Mouse (Mus musculus): ENCODE results near the gene Fli1. TPM values are rescaled to one million over a fixed set of nuclear protein-coding genes. Genes with fewer than 3 reads are reported as not detected.

The Fli1 gene
- total and polyA plus RNA-seq, 2 experiments from 2014 or later: 19.0 to 29.5 TPM

DNA sequence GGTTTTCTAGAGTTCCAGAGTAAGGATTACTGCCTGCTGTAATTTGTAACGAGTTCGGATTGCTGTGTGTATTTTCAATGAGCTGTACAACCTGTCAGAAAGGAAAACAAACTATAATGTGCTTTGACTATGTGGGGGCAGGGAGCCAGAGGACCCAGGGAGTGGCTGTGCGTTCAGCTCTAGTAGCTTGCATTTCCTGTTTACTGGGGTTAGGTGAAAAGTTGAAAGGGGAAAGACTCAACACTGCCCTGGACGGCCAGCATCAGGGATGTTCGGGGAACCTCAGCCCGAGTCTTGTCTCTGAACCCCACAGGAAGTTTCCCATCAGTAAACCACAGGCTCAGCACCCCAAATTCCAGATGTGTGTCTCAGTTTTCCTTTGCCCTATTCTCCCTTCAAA, 43.2 kb downstream of the Fli1 start:
- 52% methylated on average over 6 of the region's 6 CpGs for WGBS

DNA sequence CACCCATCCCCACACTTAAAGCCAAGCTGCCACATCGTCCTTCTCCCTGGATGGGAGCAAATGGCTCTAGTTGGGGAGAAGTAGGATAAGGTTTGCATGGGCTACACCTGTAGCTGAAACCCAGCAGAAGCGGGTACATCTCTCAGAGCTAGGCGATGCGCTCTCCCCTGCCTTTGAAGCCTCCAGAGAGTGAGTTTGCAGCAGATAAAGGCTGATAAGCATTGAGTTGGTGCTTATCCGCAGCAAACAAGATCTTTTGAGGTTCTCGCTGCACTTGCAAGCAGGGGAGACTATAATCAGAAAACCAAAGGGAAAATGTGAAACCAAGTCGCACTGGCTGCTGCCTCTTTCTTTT, 47.0 kb downstream of the Fli1 start:
- Histone ChIP-seq H3K9me3 (replicated peaks; ENCODE audit: control insufficient read depth, low read length) (no peaks in the 10 kb centered on the region), H3K27me3 (ENCODE audit: control insufficient read depth, insufficient read depth, low read length) (no peaks in the 10 kb centered on the region), H3K27ac (ENCODE audit: low read depth) (peak overlapping the region; percentile 5; the same call in 1 of the 2 replicates), H3K4me3 (ENCODE audit: low read depth, low read length) (no peak overlapping the region), H3K4me1 (ENCODE audit: control insufficient read depth, insufficient read depth) (no peaks in the 10 kb centered on the region), H3K4me2 (ENCODE audit: low read depth, low read length) (0 out of 2 replicates have a peak overlapping the region, but pooled peaks have one; percentile 5), H3K36me3 (replicated peaks; ENCODE audit: control insufficient read depth, insufficient read depth, low read length) (no peaks in the 10 kb centered on the region), H3K9ac (replicated peaks; ENCODE audit: low read depth, low read length) (no peak overlapping the region)
- TF ChIP-seq CTCF (IDR thresholded peaks at IDR 0.05; ENCODE audit: low read depth): no peak
- no peak for TF ChIP-seq EP300 (IDR thresholded peaks at IDR 0.05; ENCODE audit: low read depth)
- no peak for DNase-seq (ENCODE audit: low spot score)
- WGBS: 34% methylated on average over 7 of the region's 7 CpGs
- no peak for ATAC-seq (ENCODE audit: insufficient read depth, low read depth)

More for the DNA sequence above, 43.2 kb downstream of the Fli1 start:
- no peak overlapping the region for H3K4me3 ChIP-seq (ENCODE audit: low read depth, low read length)
- no peaks in the 10 kb centered on the region for H3K36me3 ChIP-seq (replicated peaks; ENCODE audit: control insufficient read depth, insufficient read depth, low read length)
- H3K4me1 ChIP-seq (ENCODE audit: control insufficient read depth, insufficient read depth): 0 out of 2 replicates have a peak, but pooled peaks cover 6% of the 10 kb centered on the region
- no peak overlapping the region for H3K4me2 ChIP-seq (ENCODE audit: low read depth, low read length)
- no peaks in the 10 kb centered on the region for H3K9me3 ChIP-seq (replicated peaks; ENCODE audit: control insufficient read depth, low read length)
- no peak for DNase-seq (ENCODE audit: low spot score)
- H3K27me3 ChIP-seq (ENCODE audit: control insufficient read depth, insufficient read depth, low read length): no peaks in the 10 kb centered on the region
- ATAC-seq (ENCODE audit: insufficient read depth, low read depth): no peak
- TF ChIP-seq CTCF (IDR thresholded peaks at IDR 0.05; ENCODE audit: low read depth) (no peak), EP300 (IDR thresholded peaks at IDR 0.05; ENCODE audit: low read depth) (no peak)
- H3K27ac ChIP-seq (ENCODE audit: low read depth): no peak overlapping the region
- H3K9ac ChIP-seq (replicated peaks; ENCODE audit: low read depth, low read length): no peak overlapping the region

DNA sequence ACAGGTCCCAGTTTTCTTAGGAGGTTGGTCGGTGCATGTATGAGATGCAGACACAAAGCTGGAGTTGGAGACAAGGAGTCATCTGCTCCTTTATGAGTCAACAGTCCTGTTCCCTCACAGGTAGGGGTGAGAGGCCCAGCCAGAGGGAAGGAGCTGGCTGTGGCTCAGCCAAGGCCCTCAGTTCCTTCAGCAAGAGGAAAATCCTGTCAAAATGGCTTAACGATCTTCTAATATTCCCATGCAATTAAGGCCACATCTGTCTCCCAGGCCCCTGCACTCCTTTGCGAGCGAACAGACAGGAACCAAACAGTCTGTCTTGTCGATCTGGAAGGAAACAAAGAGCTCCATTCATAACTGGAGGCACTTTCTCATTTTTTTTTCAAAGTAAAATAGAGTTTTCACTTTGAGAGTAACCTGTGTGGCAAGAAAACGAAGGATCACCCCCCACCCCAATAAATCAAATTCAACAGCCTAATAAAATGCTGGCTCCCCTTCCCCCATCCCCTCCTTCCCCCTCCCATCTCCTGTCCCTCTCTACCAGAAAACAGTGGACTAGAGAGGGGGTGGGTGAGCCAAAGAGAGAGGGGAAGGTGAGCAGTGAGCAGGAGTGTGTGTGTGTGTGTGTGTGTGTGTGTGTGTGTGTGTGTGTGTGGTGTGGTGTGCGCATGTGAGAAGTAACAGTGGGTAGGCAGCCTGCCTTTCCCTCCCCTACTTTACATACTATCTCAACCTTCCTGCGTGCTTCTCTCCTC, 47.6 kb downstream of the Fli1 start:
- ATAC-seq (ENCODE audit: insufficient read depth, low read depth): no peak
- TF ChIP-seq CTCF (IDR thresholded peaks at IDR 0.05; ENCODE audit: low read depth) (no peak), EP300 (IDR thresholded peaks at IDR 0.05; ENCODE audit: low read depth) (no peak)
- Histone ChIP-seq H3K4me2 (ENCODE audit: low read depth, low read length) (0 out of 2 replicates have a peak overlapping the region, but pooled peaks have one; percentile 5), H3K9me3 (replicated peaks; ENCODE audit: control insufficient read depth, low read length) (no peaks in the 10 kb centered on the region), H3K4me3 (ENCODE audit: low read depth, low read length) (no peak overlapping the region), H3K27ac (ENCODE audit: low read depth) (no peak overlapping the region), H3K4me1 (ENCODE audit: control insufficient read depth, insufficient read depth) (no peaks in the 10 kb centered on the region), H3K36me3 (replicated peaks; ENCODE audit: control insufficient read depth, insufficient read depth, low read length) (no peaks in the 10 kb centered on the region), H3K9ac (replicated peaks; ENCODE audit: low read depth, low read length) (no peak overlapping the region), H3K27me3 (ENCODE audit: control insufficient read depth, insufficient read depth, low read length) (no peaks in the 10 kb centered on the region)
- WGBS: 52% methylated on average over 8 of the region's 8 CpGs
- no peak for DNase-seq (ENCODE audit: low spot score)

DNA sequence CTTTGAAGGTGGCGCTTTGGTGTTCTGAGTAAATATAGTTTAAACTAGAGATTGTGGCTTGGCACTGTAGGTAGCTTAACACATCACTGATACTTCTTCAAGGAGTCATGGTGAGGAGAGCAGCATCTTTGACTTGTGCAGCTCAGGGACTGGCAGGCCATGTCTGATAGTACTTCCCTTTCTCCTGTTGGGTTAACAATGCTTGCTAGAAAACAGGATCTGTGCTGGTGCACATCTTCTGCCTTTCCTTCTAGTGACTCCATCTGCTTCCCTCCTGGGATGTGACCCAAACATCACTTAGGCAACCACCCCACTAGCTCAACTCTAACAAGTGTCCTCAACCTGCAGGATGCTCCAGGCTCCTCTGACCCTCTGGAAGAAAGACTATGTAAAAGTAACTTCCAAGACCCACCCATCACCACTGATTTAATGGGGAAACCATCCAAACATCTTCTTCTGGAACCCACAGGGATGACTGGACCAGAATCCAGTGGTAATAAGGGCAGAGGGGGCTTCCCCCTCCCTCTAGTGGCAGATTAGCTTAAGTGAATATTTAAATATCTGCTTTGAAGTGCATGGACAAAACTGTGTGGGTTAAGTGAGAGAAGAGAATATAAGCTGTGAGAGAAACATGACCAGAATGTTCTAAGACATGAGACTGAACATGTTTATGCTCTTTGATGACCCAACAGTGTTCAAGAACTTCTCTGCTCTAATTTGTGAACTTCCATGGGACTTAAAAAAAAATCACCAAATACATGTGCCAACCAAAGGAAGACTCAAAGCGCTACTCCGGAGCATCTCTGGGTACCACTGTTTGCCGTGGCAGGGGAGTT, 48.9 kb downstream of the Fli1 start:
- Histone ChIP-seq H3K27me3 (ENCODE audit: control insufficient read depth, insufficient read depth, low read length) (no peaks in the 10 kb centered on the region), H3K27ac (ENCODE audit: low read depth) (no peak overlapping the region), H3K4me3 (ENCODE audit: low read depth, low read length) (no peak overlapping the region), H3K36me3 (replicated peaks; ENCODE audit: control insufficient read depth, insufficient read depth, low read length) (no peaks in the 10 kb centered on the region), H3K9ac (replicated peaks; ENCODE audit: low read depth, low read length) (no peak overlapping the region), H3K4me1 (ENCODE audit: control insufficient read depth, insufficient read depth) (no peaks in the 10 kb centered on the region), H3K9me3 (replicated peaks; ENCODE audit: control insufficient read depth, low read length) (no peaks in the 10 kb centered on the region), H3K4me2 (ENCODE audit: low read depth, low read length) (no peak overlapping the region)
- no peak for TF ChIP-seq CTCF (IDR thresholded peaks at IDR 0.05; ENCODE audit: low read depth)
- no peak for TF ChIP-seq EP300 (IDR thresholded peaks at IDR 0.05; ENCODE audit: low read depth)
- no peak for DNase-seq (ENCODE audit: low spot score)
- no peak for ATAC-seq (ENCODE audit: insufficient read depth, low read depth)
- WGBS: 88% methylated on average over 4 of the region's 4 CpGs

- Histone ChIP-seq H3K27me3 (ENCODE audit: control insufficient read depth, insufficient read depth, low read length) (no peaks in the 10 kb centered on the region), H3K4me1 (ENCODE audit: control insufficient read depth, insufficient read depth) (no peaks in the 10 kb centered on the region), H3K9me3 (replicated peaks; ENCODE audit: control insufficient read depth, low read length) (no peaks in the 10 kb centered on the region), H3K36me3 (replicated peaks; ENCODE audit: control insufficient read depth, insufficient read depth, low read length) (no peaks in the 10 kb centered on the region), H3K4me2 (ENCODE audit: low read depth, low read length) (no peak overlapping the region), H3K4me3 (ENCODE audit: low read depth, low read length) (no peak overlapping the region), H3K9ac (replicated peaks; ENCODE audit: low read depth, low read length) (no peak overlapping the region), H3K27ac (ENCODE audit: low read depth) (no peak overlapping the region)
- no peak for TF ChIP-seq CTCF (IDR thresholded peaks at IDR 0.05; ENCODE audit: low read depth)
- TF ChIP-seq EP300 (IDR thresholded peaks at IDR 0.05; ENCODE audit: low read depth): no peak
- ATAC-seq (ENCODE audit: insufficient read depth, low read depth): no peak
- DNase-seq (ENCODE audit: low spot score): no peak
- 59% methylated on average over 2 of the region's 2 CpGs for WGBS
Observed at GRCm38 (mm10) chr9:32492753-32493152, 49.9 kb downstream of the Fli1 start.
